Mouse (Mus musculus) MN1 (cell line): Measurements from ENCODE around the gene Sinhcaf.
A peak's percentile ranks its signal among the peaks of the same experiment; 100 is the strongest.
"Not testable (repeated sequence)": the region's sequence is repeated elsewhere in the genome, so short reads cannot be mapped to it uniquely, and the experiment has no call there.

ENCODE experiments used
- DNase-seq: peaks from one replicate; pipeline ENCODE4 v3.0.0-alpha.2; 2016; ENCODE audit warnings: low spot score

The Sinhcaf gene

DNA sequence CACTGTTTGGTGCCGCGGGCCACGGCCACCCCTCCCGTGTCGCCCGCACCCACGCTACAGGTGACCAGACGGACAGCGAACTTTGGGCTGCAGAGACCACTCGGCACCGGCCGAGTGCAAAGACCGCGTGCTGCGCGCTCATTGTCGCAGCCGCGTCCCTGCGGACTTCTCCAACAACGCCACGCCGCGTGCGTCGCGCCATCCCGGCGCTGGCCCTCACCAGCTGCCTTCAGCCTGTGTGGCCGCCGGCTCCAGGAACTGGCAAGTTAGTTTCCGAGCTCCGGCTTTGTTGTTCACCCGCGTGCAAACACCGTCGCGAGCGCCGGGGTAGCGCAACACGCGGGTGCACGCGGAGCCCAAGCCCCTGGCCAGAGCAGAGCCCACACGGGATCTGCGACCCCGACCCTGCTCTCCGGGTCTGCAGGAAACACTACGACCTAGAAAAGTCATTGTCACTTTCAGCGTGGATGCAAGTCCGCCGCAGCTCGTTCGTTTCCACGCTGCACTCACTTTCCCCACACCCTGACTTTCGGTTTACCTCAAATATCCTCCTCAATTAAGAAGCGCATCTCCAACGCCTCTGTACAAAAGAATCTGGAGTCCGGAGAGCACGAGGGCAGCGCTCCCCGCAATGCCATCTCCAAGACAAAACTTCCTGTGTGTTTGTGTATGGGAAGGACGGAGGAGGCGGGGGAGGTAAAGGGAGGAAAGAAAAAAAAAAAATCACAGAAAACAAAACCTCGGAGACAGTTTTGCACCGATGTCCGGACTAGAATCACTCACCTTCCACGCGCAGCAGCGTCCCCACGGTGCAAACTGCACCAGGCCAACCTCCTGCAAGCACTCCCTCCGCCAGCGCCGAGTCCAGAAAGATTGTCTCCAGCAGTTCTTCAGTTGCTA is 508 bp downstream of the Sinhcaf start:
- DNase-seq, result peak; percentile 43

DNA sequence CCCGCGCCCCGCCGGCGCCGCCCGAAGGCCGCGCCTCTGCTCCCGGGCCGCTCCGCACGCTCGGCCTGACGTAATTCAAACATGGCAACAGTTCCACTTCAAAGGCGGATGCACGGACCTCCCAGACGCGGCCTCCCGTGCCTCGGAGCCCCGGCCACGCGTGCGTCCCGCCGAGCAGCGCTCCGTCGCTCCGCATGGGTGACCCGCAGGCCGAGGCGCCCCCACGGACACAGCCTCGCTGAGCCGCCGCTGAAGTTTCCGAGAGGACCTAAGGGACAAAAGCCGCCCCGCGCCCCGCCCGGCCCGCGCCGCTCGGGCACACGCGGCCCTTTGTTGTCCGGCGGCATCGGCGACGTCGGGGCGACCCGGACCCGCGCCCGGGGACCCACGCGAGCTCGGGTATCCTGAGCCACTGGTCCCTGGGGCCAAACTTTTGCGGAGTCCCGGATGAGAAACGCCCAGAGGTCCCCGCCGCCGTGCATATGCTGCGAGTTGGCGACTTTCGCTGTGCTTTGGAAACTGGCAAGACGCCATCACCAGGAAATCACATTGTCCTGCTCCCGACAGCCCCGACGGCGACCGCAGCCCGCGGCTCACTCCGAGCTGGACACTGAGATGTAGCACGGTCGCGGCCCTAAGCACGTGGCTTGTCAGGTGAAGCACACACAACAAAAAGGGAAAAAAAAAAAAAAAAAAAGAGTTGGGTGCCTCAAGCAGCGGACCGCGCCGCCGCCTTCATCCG is 1.3 kb downstream of the Sinhcaf start:
- DNase-seq, result peak; percentile 68

DNA sequence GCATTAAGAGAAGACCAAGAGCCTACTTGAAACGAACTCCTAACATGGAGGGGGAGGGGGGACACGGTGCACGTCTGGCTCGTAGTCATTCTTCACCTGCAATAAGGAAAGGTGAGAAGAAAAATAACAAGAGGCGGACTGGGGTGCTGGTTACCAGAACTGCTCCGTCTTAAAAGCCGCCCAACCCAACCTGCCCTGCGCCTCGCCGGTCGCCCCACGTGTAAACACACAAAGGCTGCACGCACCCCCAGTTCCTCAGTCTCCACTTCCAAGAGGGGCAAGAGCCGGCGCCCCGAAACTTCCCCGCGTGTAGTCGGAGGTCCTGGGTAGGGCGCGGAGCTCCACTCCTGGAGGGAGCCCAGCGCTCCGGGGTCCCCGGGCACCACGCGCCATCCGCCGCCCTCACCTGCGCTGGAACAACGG is 1.9 kb downstream of the Sinhcaf start:
- DNase-seq, result no peak

DNA sequence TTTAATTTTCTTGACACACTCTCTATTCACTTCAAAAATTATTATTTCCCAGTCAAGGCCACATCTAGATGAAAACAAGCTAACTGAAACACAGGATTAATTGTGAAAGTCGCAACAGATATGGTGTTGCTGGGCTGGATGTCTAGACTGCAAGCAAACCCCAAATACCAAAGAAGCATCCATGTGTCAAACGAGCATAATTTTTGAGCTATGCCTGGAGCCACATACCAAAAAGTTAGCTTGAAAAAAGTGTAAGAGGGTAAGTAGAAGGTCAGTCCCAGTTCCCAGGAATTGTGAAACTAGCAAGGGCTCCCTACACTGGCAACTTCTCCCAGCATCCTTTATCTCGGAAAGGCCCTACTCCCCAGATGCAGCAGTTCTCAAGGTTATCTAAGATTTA is 2.6 kb downstream of the Sinhcaf start:
- no peak for DNase-seq

DNA sequence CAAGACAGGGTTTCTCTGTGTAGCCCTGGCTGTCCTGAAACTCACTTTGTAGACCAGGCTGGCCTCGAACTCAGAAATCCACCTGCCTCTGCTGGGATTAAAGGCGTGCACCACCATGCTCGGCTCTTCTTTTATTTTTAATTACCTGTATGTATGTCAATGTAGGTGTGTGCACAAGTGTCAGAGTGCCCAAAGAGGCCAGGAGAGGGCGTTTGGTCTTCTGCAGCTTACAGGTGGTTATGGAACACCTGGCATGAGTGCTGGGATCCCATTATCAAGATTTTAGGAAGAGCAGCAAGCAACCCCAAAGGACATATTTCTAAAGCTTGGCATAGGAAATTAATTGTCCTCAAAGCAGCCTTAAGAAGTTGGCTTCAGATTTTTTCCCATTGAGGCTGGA is 3.9 kb downstream of the Sinhcaf start:
- DNase-seq, result no peak

DNA sequence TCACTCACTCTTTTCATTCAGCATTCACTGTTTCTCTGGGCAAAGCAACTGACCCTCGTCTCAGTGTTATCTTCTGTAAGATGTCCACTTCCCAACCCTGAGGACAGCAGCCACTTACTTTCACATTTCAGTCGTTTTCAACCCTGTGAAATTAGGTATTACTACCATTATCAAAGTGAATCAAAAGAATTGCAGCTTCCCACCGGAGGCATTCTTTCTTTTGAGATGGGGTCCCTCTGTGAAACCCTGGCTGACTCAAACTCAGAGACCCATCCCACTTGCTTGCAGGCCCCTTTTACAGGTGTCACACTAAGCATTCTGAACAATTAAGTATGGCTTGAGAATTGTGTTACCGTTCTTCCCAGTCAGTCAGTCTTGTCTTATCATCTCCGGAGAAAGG is 4.4 kb downstream of the Sinhcaf start:
- DNase-seq, result no peak

DNA sequence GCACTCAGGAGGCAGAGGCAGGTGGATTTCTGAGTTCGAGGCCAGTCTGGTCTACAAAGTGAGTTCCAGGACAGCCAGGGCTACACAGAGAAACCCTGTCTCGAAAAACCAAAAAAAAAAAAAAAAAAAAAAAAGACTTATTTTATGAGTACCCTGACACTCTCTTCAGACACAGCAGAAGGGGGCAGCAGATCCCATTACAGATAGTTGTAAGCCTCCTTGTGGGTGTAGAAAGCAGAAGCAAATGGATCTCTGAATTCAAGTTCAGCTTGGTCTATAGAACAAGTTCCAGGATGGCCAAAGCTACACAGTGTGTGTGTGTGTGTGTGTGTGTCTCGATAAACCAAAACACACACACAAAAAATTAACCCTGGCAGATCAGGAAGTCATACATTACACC is 5.9 kb downstream of the Sinhcaf start:
- DNase-seq, result not testable (repeated sequence)

DNA sequence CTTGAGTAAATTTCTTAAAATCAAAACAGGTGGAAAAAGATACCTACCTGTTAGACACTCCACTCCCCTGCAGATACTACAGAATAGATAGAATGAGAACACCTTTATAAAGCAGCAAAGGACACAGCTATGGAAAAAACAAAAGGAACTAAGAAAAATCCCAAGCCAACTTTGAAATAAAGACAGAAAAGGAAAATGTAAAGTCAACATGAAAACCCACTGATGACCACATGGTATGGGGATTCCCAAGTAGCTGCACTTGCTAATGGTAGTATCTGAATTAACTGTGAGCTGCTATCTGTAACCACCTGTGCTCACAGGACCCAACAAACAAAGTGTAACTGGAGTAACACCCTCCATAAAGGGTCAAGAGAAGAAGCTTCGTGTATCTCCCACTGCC is 8.6 kb downstream of the Sinhcaf start:
- no peak for DNase-seq

DNA sequence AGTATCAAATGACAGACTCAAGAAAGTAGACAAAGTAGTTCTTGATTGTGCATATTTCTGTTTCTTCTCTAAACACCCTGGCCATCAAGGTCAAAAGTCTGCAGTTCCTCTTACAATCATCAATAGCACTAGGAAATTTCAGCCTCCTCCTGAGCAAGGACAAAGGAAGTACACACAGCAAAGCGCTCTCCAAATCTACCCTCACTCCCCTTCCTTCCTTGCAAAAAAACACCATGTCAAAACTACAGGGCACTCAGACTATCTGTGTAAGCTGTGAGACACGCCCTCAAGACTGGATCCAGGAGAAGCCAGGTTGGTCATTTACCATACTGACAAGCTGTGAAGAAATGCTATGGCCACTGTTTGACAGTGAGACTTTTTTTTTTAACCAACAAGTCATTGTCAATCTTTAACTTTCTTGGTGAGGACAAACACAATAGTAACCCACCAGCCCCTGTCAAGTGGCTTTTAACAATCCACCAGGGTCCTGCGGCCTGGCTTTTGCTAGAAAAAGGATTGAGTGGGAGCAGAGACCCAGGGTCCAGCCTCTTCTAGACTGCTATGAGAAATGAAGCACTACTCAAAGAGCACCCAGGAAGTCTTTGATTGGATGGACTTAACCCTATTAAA is 11.2 kb downstream of the Sinhcaf start:
- DNase-seq, result no peak

DNA sequence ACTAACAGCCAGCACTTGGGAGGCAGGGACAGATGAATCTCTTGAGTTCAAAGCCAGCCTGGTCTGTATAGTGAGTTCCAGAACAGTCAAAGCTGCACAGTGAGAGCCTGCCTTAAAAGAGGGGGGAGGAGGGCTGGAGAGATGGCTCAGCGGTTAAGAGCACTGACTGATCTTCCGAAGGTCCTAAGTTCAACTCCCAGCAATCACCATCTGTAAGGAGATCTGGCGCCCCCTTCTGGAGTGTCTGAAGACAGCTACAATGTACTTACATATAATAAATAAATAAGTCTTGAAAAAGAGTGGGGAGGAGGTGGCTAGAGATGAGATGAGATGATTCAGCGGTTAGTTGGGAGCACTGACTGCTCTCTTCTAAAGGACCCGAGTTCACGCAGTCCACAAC is 15.0 kb downstream of the Sinhcaf start:
- DNase-seq, result no peak

DNA sequence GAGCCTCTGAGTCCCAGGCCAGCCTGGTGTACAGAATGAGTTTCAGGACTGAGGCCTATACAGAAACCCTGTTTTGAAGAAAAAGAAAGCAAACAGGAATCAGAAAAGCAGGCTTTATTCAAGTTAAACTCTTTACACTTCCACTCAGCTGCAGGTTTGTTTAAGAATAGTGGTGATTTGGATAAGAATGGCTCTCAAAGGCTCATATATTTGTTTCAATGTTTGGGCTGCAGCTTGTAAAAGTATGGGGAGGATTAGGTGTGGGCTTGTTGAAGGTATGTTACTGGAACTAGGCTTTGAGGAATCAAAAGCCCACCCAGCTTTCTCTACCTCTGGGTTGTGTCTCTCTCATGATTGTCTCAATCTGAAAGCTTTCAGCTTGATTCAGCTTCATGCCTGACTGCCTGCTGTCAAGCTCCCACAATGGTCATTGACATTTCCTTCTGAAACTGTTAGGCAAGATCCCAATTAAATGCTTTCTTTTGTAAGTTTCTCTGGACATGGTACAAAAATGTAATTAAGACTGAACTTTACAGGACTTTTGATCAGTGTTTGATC is 27.3 kb downstream of the Sinhcaf start:
- DNase-seq, result no peak

DNA sequence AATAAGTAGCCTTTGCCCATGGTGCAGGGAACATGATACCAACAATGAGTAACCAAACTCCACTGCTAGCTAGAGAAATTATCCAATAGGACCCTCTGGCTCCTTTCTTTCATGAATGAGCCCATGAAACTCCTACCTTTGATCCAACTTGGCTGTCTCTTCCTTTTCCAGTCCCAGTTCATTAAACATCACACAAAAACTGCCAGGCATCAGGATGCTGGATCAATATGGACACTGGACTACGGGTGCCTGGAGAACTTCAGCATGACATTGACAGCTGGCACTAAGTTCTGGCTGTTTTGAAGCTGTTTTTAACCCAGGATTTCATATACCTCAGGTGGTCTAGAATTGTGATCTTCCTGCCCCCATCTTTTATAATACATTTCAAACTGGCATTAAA is 28.6 kb downstream of the Sinhcaf start:
- DNase-seq, result no peak

DNA sequence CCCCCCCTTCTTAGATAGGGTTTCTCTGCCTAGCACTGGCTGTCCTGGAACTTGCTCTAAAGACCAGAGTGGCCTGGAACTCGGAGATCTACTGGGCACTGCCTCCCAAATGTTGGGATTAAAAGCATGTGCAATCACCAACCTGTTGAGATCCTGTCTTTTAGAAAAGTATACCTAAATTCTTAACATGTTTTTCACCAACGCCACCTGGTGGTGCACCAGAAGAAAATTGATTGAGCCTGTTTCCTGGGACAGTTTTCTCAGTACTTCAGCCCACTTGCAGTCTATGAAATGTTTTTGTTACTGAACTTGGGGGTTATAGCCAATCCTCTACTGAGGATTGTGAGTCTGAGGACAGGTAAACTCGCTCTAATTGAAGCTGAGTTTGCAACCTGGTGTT is 29.4 kb downstream of the Sinhcaf start:
- peak; percentile 42 for DNase-seq

DNA sequence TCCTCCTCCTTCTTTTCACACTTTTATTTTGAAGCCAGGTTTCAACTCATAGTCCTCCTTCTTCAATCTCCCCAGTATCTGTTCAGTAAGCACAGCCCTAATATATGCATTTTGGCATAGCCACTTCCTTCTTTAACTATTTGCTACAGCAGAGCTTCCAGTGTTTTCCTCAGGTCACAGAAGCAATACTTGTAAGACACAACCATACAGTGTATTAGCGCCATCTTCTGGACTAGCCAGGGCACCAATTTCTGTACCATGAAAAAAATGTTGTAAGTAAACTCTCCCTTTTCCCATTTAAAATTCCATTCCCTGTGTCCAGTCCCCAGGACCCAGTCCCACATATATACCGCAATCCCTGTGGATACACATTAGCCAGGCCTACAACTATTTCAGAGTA is 32.3 kb downstream of the Sinhcaf start:
- DNase-seq, result peak; percentile 76

DNA sequence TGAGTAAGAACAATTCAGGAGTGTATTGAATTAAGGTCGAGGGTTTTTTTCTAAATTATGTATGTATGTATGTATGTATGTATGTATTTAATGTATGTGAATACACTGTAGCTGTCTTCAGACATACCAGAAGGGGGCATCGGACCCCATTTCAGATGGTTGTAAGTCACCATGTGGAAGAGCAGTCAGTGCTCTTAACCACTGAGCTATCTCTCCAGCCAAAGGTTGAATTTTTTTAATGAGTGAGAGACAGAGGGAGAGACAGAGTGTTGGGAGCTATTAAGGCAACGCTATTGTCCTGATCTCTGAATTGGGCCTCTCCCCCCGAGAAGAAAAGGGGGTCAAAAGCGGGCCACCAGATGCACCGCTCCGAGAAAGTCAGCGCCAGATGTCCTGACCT is 34.4 kb downstream of the Sinhcaf start:
- DNase-seq, result not testable (repeated sequence)

DNA sequence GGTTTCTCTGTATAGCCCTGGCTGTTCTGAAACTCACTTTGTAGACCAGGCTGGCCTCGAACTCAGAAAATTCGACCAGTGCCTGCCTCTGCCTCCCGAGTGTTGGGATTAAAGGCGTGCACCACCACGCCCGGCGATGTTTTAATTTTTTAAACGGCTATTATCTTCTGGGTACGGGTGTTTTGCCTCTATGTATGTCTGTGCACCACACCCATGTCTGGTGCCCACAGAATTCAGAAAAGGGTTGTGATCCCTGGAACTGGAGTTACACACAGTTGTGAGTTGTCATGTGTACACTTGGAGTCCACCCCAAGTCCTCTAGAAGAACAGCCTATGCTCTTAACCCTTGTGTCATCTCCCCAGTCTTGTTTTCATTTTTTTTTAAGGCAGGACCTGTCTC is 39.3 kb downstream of the Sinhcaf start:
- no peak for DNase-seq

DNA sequence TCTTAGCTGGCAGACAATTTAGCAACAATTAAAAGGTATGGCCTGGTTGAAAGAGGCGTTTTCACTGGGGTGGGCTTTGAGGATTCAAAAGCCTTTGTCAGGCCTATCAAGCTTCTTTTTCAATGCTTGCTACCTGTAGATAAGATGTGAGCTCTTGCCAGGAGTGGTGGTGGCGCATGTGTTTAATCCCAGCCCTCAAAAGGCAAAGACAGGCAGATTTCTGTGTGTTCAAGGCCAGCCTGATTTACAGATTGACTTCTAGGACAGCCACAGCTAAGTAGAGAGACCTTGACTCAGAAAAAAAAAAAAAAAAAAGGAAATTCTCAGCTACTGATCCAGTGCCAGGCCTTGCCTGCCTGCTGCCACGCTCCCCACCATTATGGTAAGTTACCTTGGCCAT is 43.5 kb downstream of the Sinhcaf start:
- no peak for DNase-seq

DNA sequence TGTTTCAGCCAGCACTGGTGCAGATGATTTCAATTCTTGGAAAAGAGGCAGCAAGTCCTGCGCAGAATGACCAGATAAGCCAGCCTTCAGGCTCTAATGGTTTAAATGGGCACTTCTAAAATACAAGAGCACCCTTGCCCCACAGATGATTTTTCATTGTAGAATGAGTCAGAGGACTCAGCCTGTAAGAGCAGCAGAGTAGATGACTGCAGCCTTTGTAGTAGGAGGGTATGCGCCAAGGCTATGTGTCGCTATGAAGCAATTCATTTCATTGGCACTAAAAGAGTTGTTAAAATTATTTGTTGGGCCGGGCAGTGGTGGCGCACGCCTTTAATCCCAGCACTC is 49.8 kb downstream of the Sinhcaf start:
- DNase-seq, result no peak

DNA sequence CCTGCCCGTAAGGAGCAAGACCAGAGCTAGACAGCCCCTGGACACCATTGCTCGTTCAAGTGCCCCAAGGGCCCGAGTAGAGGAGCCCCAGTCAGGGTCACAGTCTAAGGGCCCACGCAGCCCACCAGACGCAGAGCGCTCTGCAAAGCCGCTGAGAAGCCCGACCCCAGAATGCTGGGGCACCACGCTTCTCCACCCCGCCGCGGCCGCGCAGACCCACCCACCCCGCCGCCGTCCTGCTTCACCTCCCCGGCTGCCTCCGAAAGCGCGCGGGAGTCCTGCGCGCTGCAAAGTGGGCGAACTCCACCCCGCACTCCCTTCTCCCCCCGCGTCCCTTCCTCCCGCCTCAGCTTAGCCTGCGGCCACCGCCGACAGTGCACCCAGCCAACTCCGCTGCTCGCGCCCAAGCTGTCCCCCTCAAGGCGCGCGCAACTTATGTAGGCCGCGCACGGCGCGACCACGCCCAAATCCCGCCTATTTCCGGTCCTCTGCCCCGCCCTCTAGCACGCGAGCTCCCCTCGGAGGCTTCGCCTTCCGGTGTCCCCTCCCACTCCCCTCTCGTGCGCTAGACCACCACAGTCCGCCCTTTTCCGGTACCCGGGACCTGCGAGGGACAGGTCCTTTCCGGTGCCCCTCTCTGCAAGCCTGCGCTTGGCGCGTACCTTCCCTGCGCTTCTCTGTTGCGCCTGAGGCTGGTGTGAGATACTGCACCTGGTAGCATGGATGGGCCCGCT is 50.3 kb downstream of the Sinhcaf start, which contains the start of gene Caprin2:
Gene Caprin2, minus strand, starts transcription at position 465 of the 734 bp plus-strand sequence.
- peak; percentile 93 for DNase-seq

DNA sequence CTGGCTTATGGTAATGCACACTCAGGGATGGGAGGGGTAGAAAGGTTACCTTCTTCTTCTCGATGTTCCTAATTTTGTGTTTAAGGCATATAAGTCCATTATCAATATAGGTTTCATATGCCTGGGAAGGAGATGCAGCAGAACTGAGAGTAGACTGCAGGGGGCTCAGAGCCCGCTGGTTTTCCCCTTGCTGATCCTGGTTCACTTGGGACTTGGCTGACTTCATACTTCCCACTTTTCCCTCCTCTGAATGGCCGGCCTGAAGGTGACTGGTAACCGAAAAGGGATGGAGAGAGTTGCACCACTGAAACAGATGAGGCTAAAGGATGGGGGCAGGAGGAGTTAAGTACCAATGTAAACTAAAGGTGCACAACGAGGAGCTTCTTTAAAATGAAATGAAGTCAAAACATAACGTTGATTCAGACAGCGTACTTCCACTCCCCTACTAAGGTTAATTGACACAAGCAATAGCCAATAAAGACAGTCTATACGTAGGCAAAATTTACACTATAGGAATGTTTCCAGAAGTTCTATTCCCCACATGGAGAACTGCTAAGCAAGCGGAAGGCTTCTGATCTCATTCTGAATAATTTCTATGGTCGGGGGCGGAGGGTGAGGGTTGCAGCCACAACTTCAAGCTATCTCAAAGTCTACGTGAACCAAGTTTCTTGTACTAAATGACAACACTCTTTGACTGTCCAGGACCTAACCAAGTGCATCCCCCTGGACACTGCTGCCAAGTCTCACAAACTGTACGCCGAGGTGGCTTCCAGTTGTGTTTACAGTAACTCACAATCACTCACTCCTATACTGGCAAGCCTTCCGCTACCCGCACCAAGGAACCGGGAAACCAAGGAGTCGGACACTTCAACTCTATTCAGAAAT is 51.1 kb downstream of the Sinhcaf start:
- DNase-seq, result peak; percentile 34

DNA sequence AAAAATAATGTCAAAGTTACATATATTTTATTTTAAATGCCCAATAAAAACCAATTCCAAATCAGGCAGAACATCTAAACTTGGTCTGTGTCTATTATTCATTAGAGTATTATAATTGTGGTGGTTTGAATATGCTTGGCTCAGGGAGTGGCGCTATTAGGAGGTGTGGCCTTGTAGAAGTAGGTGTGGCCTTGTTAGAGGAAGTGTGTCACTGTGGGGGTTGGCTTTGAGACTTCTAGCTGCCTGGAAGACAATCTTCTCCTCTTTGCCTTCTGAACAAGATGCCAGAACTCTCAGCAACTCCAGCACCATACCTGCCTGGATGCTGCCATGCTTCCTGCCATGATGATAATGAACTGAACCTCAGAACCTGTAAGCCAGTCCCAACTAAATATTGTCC is 72.4 kb downstream of the Sinhcaf start:
- DNase-seq, result no peak
